Mouse (Mus musculus) left cerebral cortex, postnatal 36 days (tissue): ENCODE data around the gene Sdha. TPM values are rescaled to one million over a fixed set of nuclear protein-coding genes. Genes with fewer than 3 reads are reported as not detected.

Experiments
- DNase-seq, 2 experiments: peaks; one replicate each; pipeline ENCODE4 v3.0.0; 2021 to 2022; ENCODE audit warnings: low spot score in 2 of 2, mixed read lengths in 1 of 2
- intact Hi-C: fragments of 180-260 bp; cut with DNase I; formaldehyde crosslinking; loops from one replicate; pipeline ENCODE4 v1.15.1; 2025
- total RNA-seq, 2 experiments: library from RNA; stranded (reverse); gene quantifications; 2 replicates each; pipeline ENCODE4 v1.2.3; 2021

The Sdha gene
- total RNA-seq, 2 experiments from 2014 or later, result 287 to 333 TPM

DNA sequence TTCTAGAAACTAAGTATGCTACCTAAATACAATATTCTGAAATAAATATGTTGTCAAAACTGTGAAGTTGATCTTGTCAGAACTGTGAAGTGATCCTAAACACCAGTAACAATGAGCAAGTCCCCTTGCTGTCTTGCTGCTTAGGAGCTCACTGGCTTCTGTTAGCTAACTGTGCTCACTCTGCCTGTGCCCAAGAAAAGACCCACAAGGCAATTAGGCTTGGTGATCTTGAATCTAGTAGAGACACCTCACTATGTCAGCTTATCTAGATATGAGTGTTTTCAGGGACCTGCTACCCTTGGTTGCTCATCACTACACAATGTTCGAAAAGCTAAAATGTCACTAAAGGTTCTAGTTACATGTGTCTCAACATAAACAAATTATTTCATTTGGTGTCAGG lies 44.3 kb downstream of the Sdha start:
- intact Hi-C loops, result loop anchor here (10.0 kb wide), 1 partner anchor 591 kb away; no protein-coding TSS in a partner anchor
- no peak for DNase-seq

DNA sequence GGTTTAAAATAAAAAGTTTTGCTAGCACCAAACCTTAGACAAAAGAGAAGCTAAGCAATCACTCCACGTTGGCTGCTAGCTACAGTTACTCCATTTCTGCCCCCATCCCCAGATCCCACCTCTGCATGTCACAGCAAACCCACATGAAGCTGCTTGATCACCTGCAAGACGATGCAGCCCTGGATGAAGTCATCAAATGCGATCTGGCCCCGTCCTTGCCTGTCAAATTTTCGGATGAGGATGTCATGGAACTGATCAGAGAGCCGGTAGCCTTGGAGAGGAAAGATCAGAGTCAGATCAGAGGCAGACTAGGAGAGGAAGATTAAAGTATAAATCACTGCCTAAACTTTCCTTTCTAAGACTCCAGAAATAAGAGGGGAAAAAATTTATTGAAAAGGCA lies 44.7 kb downstream of the Sdha start:
- DNase-seq, result no peak
- intact Hi-C loops, result loop anchor here (10.0 kb wide), 1 partner anchor 591 kb away; no protein-coding TSS in a partner anchor

DNA sequence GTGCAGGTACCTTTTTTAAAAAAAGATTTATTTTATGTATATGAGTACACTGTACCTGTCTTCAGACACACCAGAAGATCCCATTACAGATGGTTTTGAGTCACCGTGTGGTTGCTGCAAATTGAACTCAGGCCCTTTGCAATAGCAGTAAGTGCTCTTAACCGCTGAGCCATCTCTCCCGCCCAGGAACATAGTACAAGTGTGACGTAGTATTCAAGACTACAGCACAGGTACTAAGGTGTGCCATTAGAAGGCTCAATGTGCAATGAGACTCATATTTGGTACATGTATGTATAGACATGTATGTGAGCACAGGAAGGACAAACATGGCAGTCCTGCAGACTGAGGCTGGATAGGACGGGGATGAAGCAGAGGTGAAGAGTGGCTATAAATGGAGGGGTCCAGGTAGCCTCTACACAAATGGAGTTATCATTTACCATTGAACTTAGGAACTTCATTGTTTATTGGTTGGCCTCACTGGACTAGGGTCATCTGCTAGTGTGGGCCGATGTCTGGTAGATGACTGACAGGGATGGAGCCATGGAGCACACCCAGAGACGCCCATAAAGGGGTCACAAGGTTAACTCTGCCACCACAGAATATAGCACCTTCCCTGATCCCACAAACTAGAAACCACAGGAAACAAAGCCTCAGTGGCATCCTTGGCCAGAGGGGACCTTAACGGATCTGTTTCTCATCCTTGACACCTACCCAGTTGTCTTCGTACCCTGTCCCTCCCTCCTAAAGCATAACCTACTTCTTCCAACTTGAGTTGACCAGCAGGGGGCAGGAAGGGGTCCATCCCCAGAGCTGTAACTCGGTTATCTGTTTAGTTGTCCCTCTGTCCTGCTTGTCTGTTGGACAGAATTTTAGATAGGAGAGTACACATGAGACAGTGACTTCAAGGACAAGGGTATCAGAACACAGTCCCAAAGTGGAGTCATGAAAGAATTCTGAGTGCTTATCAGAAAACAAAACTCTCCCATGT lies 47.7 kb downstream of the Sdha start:
- intact Hi-C loops, result loop anchor here (5.0 to 10.0 kb wide), 3 partner anchors 95 to 588 kb away; partner anchors contain the start of gene Exoc3
- DNase-seq, result no peak

DNA sequence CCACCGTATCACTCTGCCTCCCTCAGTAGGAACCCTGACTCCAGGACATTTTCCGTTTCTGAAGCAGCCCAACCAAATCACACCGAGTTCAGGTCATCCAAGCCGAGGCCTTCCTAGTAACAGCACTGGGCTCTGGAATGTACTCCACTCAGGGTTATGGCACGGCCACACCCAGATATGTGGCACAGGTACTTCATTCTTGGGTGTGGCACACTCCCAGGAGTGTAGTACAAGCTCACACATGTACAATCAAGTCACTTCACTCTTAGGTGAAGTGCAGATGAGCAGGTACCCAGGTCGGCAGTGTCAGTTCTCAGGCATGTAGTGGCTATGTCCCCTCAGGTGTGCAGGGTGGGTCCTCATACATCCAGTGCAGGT lies 48.5 kb downstream of the Sdha start:
- DNase-seq, result no peak
- intact Hi-C loops, result loop anchor here (2.0 to 10.0 kb wide), 5 partner anchors 94 to 587 kb away; partner anchors contain the start of gene Exoc3

DNA sequence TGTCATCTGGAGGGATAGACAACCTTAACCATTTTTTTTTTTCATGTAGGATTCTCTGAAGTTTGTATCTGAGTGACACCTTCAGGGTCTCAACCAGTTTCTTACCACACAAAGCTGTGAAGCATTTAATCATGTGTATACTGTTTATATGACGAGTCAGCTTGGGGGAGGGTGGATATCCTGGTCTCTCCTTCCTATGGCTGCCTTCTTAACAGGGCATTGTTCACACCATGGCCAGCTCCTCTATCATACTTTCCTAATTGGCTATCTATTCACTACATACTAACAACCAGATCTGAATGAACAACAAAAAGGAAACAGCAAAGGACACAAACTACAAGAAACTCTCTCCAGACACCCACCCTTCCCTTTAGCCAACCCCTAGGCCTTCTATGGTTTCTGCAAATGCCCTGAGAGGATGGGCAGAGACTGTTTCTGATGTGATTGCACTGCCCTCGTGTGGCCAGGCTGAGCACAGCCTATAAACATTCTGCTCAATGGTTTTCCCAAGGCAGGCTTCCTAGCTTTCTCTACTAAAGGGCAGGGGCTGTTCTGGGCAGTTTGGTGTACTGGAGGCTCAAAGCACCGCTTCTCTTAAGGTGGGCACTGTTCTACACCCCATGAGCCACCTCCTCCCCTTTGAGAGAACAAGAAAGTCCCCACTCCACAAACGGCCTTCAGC lies 49.0 kb downstream of the Sdha start:
- peak; percentile 68 to 72 for DNase-seq

DNA sequence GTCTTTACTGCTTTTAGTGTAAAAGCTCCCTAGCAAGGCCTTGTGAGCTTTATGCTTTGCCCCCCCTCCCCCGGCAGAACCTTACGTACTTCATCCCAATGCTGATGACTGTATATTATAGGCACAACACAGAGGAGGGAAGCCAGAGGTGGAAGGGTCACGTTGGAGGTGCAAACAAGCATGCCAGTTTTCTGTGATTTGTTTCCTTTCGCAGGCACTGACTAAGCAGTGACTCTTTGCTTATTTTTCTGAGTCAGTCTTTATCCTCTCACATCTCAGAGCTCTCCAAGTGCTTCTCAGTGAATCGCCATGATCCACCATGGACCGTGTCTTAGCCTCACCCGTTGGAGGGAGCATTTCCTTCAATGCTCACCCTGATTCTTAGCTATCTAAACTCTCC lies 53.7 kb downstream of the Sdha start:
- intact Hi-C loops, result no loop called here
- DNase-seq, result no peak

More for the DNA sequence above, 49.0 kb downstream of the Sdha start:
- intact Hi-C loops, result loop anchor here (2.0 to 10.0 kb wide), 5 partner anchors 94 to 586 kb away; partner anchors contain the start of gene Exoc3

DNA sequence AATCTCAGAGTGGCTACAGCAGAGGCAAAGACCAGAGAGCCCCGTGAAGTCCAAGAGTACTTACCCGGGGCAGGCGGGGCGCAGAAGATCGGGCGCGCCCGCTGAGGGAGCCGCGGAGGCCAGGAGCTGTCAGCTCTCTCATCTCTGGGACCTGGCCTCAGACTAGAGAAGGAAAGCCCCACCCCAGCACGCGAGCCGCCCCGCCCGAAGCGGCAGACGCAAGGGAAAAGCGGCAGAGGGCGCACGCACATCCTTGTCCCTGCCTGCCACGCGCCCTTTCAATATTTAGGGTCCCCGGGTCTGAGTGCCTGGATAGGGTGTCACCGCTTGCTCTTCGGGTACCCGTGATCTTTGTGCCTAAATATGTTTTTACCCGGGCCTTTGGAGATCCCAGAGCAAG lies 57.9 kb downstream of the Sdha start, which contains the start of gene Ahrr:
Gene Ahrr, minus strand, starts transcription at position 165 of the 400 bp plus-strand sequence.
- intact Hi-C loops, result no loop called here
- peak; percentile 23 to 46 for DNase-seq

DNA sequence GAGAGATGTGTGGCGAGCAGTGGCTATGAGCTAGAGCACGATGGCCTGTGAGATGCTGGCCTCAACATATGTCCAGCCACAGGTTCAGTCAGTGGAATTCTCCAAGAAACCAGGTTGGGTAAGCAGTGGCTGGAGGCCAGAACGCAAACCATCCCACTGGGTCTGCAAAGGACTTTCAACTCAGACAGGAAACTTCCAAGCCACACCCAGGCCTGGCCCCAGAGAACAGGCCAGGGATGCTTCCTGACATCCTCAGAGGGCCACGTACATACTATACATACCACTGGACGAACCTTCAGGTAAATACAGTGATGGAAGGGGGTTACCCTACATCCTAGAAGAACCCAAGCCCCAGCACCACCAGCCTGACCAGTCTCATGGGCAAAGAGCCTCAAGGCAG lies 60.4 kb downstream of the Sdha start:
- DNase-seq, result no peak
- intact Hi-C loops, result no loop called here

DNA sequence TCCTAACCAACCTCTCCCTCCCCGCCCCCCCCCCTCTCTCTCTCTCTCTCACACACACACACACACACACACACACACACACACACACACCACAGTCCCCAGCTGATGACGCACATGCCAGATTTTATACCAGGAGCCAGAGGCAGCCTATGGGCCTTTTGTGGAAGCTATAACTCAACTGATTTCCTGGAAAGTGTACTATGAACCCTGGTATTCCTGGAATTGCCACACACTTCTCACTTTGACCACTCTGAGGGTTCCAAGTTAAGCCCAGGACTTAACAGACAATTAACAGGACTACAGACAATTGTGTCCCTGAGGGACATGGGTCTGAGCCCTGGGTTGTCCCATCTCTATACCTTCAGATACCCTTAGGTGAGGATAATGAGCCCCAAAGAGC lies 67.8 kb downstream of the Sdha start:
- intact Hi-C loops, result no loop called here
- no peak for DNase-seq

DNA sequence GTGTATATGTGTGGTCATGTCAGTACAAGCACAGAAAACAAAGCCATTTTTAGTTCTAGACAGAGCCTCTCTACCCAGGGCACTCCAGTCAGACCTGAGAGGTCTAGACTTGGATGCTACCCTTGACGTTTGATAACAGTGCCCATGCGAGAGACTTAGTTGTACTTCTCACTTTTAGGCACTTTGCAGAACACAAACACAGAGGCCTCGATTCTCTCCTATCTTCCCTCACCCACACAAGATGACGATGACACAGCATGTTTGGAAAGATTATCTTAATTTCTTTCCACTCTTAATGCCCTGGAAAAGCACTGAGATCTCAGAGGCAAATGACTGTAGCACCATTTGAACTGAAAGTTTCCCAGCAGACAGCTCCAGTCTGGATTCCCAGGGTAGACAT lies 74.4 kb downstream of the Sdha start:
- no peak for DNase-seq
- intact Hi-C loops, result no loop called here

Other genes with a start within 250 kb of the Sdha start
- gene Slc9a3, start 228.8 kb downstream of the Sdha start, total RNA-seq, result 1 to 10 TPM; 1.4 to 2.4 TPM
- 10 to 100 TPM; 72.1 to 82.8 TPM for gene Exoc3, start 141.5 kb downstream of the Sdha start, total RNA-seq
- under 1 TPM; 0.64 to 0.70 TPM for gene Ahrr, start 57.9 kb downstream of the Sdha start, total RNA-seq
- 10 to 100 TPM; 80.6 to 87.7 TPM for gene Pdcd6, start 32.7 kb downstream of the Sdha start, total RNA-seq
- 10 to 100 TPM; 83.1 to 98.0 TPM for gene Ccdc127, start within 50 bp of the Sdha start, total RNA-seq
- gene Lrrc14b, start 13.7 kb upstream of the Sdha start, total RNA-seq, result not detected
- gene Zfp72, start 40.6 kb upstream of the Sdha start, total RNA-seq, result 1 to 10 TPM; 3.8 to 5.1 TPM
- gene Ftl1-ps1, start 49.4 kb upstream of the Sdha start, total RNA-seq, result 100 to 1,000 TPM; 171 to 174 TPM
- gene Zfp825, start 143.7 kb upstream of the Sdha start, total RNA-seq, result 1 to 10 TPM; 7.4 to 7.7 TPM